Mouse (Mus musculus) bone marrow, adult 2 months (tissue): Measurements from ENCODE around the gene Adam22.

ENCODE experiments used
- CTCF ChIP-seq: fragments of 200-500 bp; IDR thresholded peaks from 2 replicates; pipeline ENCODE4 v1.5.1; 2011; ENCODE audit warnings: low read length, control low read depth; ENCODE audit not compliant: control insufficient read depth, insufficient read depth
- POLR2A ChIP-seq: fragments of 200-500 bp; IDR thresholded peaks from 2 replicates; pipeline ENCODE4 v1.6.1; 2011; ENCODE audit warnings: low read depth, mild to moderate bottlenecking, control low read depth, low read length, borderline replicate concordance; ENCODE audit not compliant: control insufficient read depth

- TF ChIP-seq CTCF = no peak
- no peak for TF ChIP-seq POLR2A
Observed at GRCm38 (mm10) chr5:8346329-8346728, 21.6 kb downstream of the Adam22 start.
